Mouse (Mus musculus): Measurements from ENCODE around the gene H6pd.

H6pd gene

GRCm38 (mm10) chr4:150019741-150020380, 11.0 kb upstream of the H6pd start:
- no peak for DNase-seq (ENCODE audit: low read depth)

- no peak for DNase-seq (ENCODE audit: low read depth)
These were observed 6.6 kb upstream of the H6pd start for GRCm38 (mm10) chr4:150015436-150015835.

- DNase-seq (ENCODE audit: low read depth): no peak
These were observed 5.7 kb upstream of the H6pd start for GRCm38 (mm10) chr4:150014378-150015091.

GRCm38 (mm10) chr4:150013805-150014204, 5.0 kb upstream of the H6pd start:
- no peak for DNase-seq (ENCODE audit: low read depth)

- no peak for DNase-seq (ENCODE audit: low read depth)
These were observed 4.4 kb upstream of the H6pd start for GRCm38 (mm10) chr4:150013186-150013690.

- DNase-seq (ENCODE audit: low read depth): peak; percentile 53
These were observed 3.5 kb upstream of the H6pd start for GRCm38 (mm10) chr4:150012322-150012723.

- peak; percentile 76 for DNase-seq (ENCODE audit: low read depth)
These were observed 2.9 kb upstream of the H6pd start for GRCm38 (mm10) chr4:150011564-150012321.

GRCm38 (mm10) chr4:150010054-150010730, 1.4 kb upstream of the H6pd start:
- no peak for DNase-seq (ENCODE audit: low read depth)

GRCm38 (mm10) chr4:150009587-150009930, 736 bp upstream of the H6pd start:
- no peak for DNase-seq (ENCODE audit: low read depth)

GRCm38 (mm10) chr4:150008325-150008852, 434 bp downstream of the H6pd start:
- DNase-seq (ENCODE audit: low read depth): peak; percentile 86

GRCm38 (mm10) chr4:150007444-150007843, 1.4 kb downstream of the H6pd start:
- peak; percentile 26 for DNase-seq (ENCODE audit: low read depth)

GRCm38 (mm10) chr4:150006991-150007390, 1.8 kb downstream of the H6pd start:
- no peak for DNase-seq (ENCODE audit: low read depth)

- DNase-seq (ENCODE audit: low read depth): no peak
These were observed 2.5 kb downstream of the H6pd start for GRCm38 (mm10) chr4:150006122-150006854.

- DNase-seq (ENCODE audit: low read depth): no peak
These were observed 3.6 kb downstream of the H6pd start for GRCm38 (mm10) chr4:150005231-150005630.

- DNase-seq (ENCODE audit: low read depth): no peak
These were observed 5.2 kb downstream of the H6pd start for GRCm38 (mm10) chr4:150003641-150004040.

GRCm38 (mm10) chr4:150003021-150003580, 5.7 kb downstream of the H6pd start:
- peak; percentile 52 for DNase-seq (ENCODE audit: low read depth)

GRCm38 (mm10) chr4:150002021-150002528, 6.7 kb downstream of the H6pd start:
- no peak for DNase-seq (ENCODE audit: low read depth)

- no peak for DNase-seq (ENCODE audit: low read depth)
These were observed 7.5 kb downstream of the H6pd start for GRCm38 (mm10) chr4:150001221-150001860.

- no peak for DNase-seq (ENCODE audit: low read depth)
These were observed 8.8 kb downstream of the H6pd start for GRCm38 (mm10) chr4:149999931-150000555.

GRCm38 (mm10) chr4:149999510-149999900, 9.3 kb downstream of the H6pd start:
- no peak for DNase-seq (ENCODE audit: low read depth)

Data from NIH3T3 (cell line).